Mouse (Mus musculus) heart, embryonic 10.5 days (tissue): ENCODE measurements around the gene Uba1. TPM values are rescaled to one million over a fixed set of nuclear protein-coding genes. Genes with fewer than 3 reads are reported as not detected.

Experiments used
- DNase-seq: peaks from one replicate; pipeline ENCODE4 v3.0.0-alpha.2; 2017; ENCODE audit warnings: low spot score
- H3K27ac ChIP-seq: fragments of 300-500 bp; sonication (generic); 2 replicates; pipeline ENCODE4 v1.5.1; 2016; ENCODE audit warnings: mild to moderate bottlenecking
- H3K27me3 ChIP-seq: fragments of 300-500 bp; sonication (generic); 2 replicates; pipeline ENCODE4 v1.6.1; 2016; ENCODE audit warnings: mild to moderate bottlenecking; ENCODE audit not compliant: poor library complexity, insufficient read depth, severe bottlenecking
- H3K36me3 ChIP-seq: fragments of 300-500 bp; sonication (generic); 2 replicates; pipeline ENCODE4 v1.6.1; 2016; ENCODE audit warnings: mild to moderate bottlenecking, moderate library complexity
- H3K4me1 ChIP-seq: fragments of 300-500 bp; sonication (generic); 2 replicates; pipeline ENCODE4 v1.6.1; 2016; ENCODE audit warnings: mild to moderate bottlenecking
- H3K4me3 ChIP-seq: fragments of 300-500 bp; sonication (generic); 2 replicates; pipeline ENCODE4 v1.5.1; 2016; ENCODE audit warnings: mild to moderate bottlenecking, moderate library complexity
- H3K9me3 ChIP-seq: fragments of 300-500 bp; sonication (generic); 2 replicates; pipeline ENCODE4 v1.6.1; 2016; ENCODE audit warnings: mild to moderate bottlenecking, moderate library complexity
- WGBS: fragments of 180-500 bp; shearing (Covaris S2); methylation state at CpG from one replicate; pipeline ENCODE4 v1.1.7; 2016; 5-methylcytosine and 5-hydroxymethylcytosine counted together
- polyA plus RNA-seq: library from polyadenylated mRNA; unstranded; fragments of >200 nt; fragmentation: Nextera tagmentation; extraction: Ambion mirVana; gene quantifications from 2 replicates; pipeline ENCODE4 v1.2.1, GENCODE M21; 2016

Uba1 gene
- 202 and 218 TPM in 2 replicates for polyA plus RNA-seq

GRCm38 (mm10) chrX:20658026-20658652 lies at the start of gene Uba1:
Uba1 (plus strand) TSS chrX:20658326.
- DNase-seq: peak; percentile 91
- no peaks in the 10 kb centered on the region for H3K36me3 ChIP-seq
- H3K9me3 ChIP-seq: no peaks in the 10 kb centered on the region
- H3K27me3 ChIP-seq: no peaks in the 10 kb centered on the region
- 10% methylated on average over 27 of the region's 27 CpGs for WGBS
- H3K4me3 ChIP-seq: peak within 1 kb of the TSS; percentile 62
- peak within 1 kb of the TSS; percentile 78 for H3K27ac ChIP-seq
- no peaks in the 10 kb centered on the region for H3K4me1 ChIP-seq

- DNase-seq: no peak
- H3K36me3 ChIP-seq: no peaks in the 10 kb centered on the region
- WGBS: 89% methylated on average over 4 of the region's 4 CpGs
Measured at GRCm38 (mm10) chrX:20608500-20608899, 49.6 kb upstream of the Uba1 start.

GRCm38 (mm10) chrX:20616861-20617175 lies 41.3 kb upstream of the Uba1 start:
- DNase-seq: no peak
- Histone ChIP-seq H3K4me3 (peak overlapping the region; percentile 60), H3K9me3 (no peaks in the 10 kb centered on the region), H3K27ac (peak overlapping the region; percentile 83), H3K27me3 (no peaks in the 10 kb centered on the region), H3K36me3 (peaks cover 17% of the 10 kb centered on the region), H3K4me1 (no peaks in the 10 kb centered on the region)
- WGBS: 15% methylated on average over 17 of the region's 17 CpGs

More at GRCm38 (mm10) chrX:20608500-20608899, 49.6 kb upstream of the Uba1 start:
- H3K4me1 ChIP-seq: no peaks in the 10 kb centered on the region
- no peak overlapping the region for H3K27ac ChIP-seq
- no peaks in the 10 kb centered on the region for H3K27me3 ChIP-seq
- H3K9me3 ChIP-seq: no peaks in the 10 kb centered on the region
- no peak overlapping the region for H3K4me3 ChIP-seq

GRCm38 (mm10) chrX:20617176-20617902 lies 40.8 kb upstream of the Uba1 start, which contains the start of the genes Rbm10 and Ndufb11:
Rbm10 (plus strand) TSS chrX:20617503.
Ndufb11 (minus strand) TSS chrX:20617619.
- no peaks in the 10 kb centered on the region for H3K9me3 ChIP-seq
- H3K27ac ChIP-seq: peak within 1 kb of the TSS; percentile 90
- no peaks in the 10 kb centered on the region for H3K4me1 ChIP-seq
- DNase-seq: peak; percentile 93
- peak within 1 kb of the TSS; percentile 70 for H3K4me3 ChIP-seq
- peaks cover 19% of the 10 kb centered on the region for H3K36me3 ChIP-seq
- no peaks in the 10 kb centered on the region for H3K27me3 ChIP-seq
- 11% methylated on average over 49 of the region's 49 CpGs for WGBS

GRCm38 (mm10) chrX:20617903-20618399 lies 40.2 kb upstream of the Uba1 start:
- 16% methylated on average over 31 of the region's 31 CpGs for WGBS
- peaks cover 23% of the 10 kb centered on the region for H3K36me3 ChIP-seq
- peak overlapping the region; percentile 70 for H3K4me3 ChIP-seq
- H3K9me3 ChIP-seq: no peaks in the 10 kb centered on the region
- no peaks in the 10 kb centered on the region for H3K4me1 ChIP-seq
- peak overlapping the region; percentile 90 for H3K27ac ChIP-seq
- no peaks in the 10 kb centered on the region for H3K27me3 ChIP-seq
- peak; percentile 75 for DNase-seq

- no peak for DNase-seq
- Histone ChIP-seq H3K27ac (no peak overlapping the region), H3K4me1 (no peaks in the 10 kb centered on the region), H3K4me3 (no peak overlapping the region), H3K9me3 (no peaks in the 10 kb centered on the region), H3K27me3 (no peaks in the 10 kb centered on the region), H3K36me3 (peaks cover 75% of the 10 kb centered on the region)
- 96% methylated on average over 2 of the region's 2 CpGs for WGBS
Measured at GRCm38 (mm10) chrX:20638141-20638540, 20.0 kb upstream of the Uba1 start.

- H3K27me3 ChIP-seq: no peaks in the 10 kb centered on the region
- H3K27ac ChIP-seq: no peak overlapping the region
- no peaks in the 10 kb centered on the region for H3K9me3 ChIP-seq
- H3K4me1 ChIP-seq: no peaks in the 10 kb centered on the region
- 85% methylated on average over 5 of the region's 5 CpGs for WGBS
- no peak overlapping the region for H3K4me3 ChIP-seq
- no peak for DNase-seq
- H3K36me3 ChIP-seq: peaks cover 89% of the 10 kb centered on the region
Measured at GRCm38 (mm10) chrX:20644780-20645179, 13.3 kb upstream of the Uba1 start.

- no peaks in the 10 kb centered on the region for H3K9me3 ChIP-seq
- DNase-seq: no peak
- H3K4me3 ChIP-seq: peak overlapping the region; percentile 62
- H3K27ac ChIP-seq: no peak overlapping the region
- H3K4me1 ChIP-seq: no peaks in the 10 kb centered on the region
- no peaks in the 10 kb centered on the region for H3K27me3 ChIP-seq
- WGBS: 31% methylated on average over 5 of the region's 5 CpGs
- no peaks in the 10 kb centered on the region for H3K36me3 ChIP-seq
Measured at GRCm38 (mm10) chrX:20657593-20657992, 533 bp upstream of the Uba1 start.

- H3K36me3 ChIP-seq: no peaks in the 10 kb centered on the region
- peak overlapping the region; percentile 78 for H3K27ac ChIP-seq
- H3K9me3 ChIP-seq: no peaks in the 10 kb centered on the region
- no peaks in the 10 kb centered on the region for H3K27me3 ChIP-seq
- H3K4me1 ChIP-seq: no peaks in the 10 kb centered on the region
- peak overlapping the region; percentile 62 for H3K4me3 ChIP-seq
- 18% methylated on average over 24 of the region's 24 CpGs for WGBS
- DNase-seq: no peak
Measured at GRCm38 (mm10) chrX:20658891-20659406, 823 bp downstream of the Uba1 start.

GRCm38 (mm10) chrX:20662317-20662715 lies 4.2 kb downstream of the Uba1 start:
- Histone ChIP-seq H3K9me3 (no peaks in the 10 kb centered on the region), H3K27ac (no peak overlapping the region), H3K4me3 (no peak overlapping the region), H3K36me3 (peaks cover 9% of the 10 kb centered on the region; the same call in 1 of the 2 replicates), H3K4me1 (peaks cover 9% of the 10 kb centered on the region), H3K27me3 (no peaks in the 10 kb centered on the region)
- WGBS: 23% methylated on average over 5 of the region's 5 CpGs
- DNase-seq: no peak

- peaks cover 14% of the 10 kb centered on the region; the same call in 1 of the 2 replicates for H3K36me3 ChIP-seq
- peak overlapping the region; percentile 93 for H3K27ac ChIP-seq
- peak overlapping the region; percentile 71 for H3K4me3 ChIP-seq
- no peaks in the 10 kb centered on the region for H3K27me3 ChIP-seq
- whole genome bisulfite sequencing: 9% methylated on average over 25 of the region's 28 CpGs
- H3K9me3 ChIP-seq: no peaks in the 10 kb centered on the region
- DNase-seq: peak; percentile 90
- peaks cover 9% of the 10 kb centered on the region for H3K4me1 ChIP-seq
Measured at GRCm38 (mm10) chrX:20662716-20663443, 4.8 kb downstream of the Uba1 start.

- Histone ChIP-seq H3K27me3 (no peaks in the 10 kb centered on the region), H3K9me3 (no peaks in the 10 kb centered on the region), H3K27ac (peak overlapping the region; percentile 93), H3K36me3 (peaks cover 20% of the 10 kb centered on the region), H3K4me3 (peak overlapping the region; percentile 71), H3K4me1 (peaks cover 9% of the 10 kb centered on the region)
- WGBS: 14% methylated on average over 9 of the region's 9 CpGs
- DNase-seq: no peak
Measured at GRCm38 (mm10) chrX:20663444-20663790, 5.3 kb downstream of the Uba1 start.
